Mouse (Mus musculus) midbrain, embryonic 13.5 days (tissue): ENCODE results near the gene Fmn2. TPM values are rescaled to one million over a fixed set of nuclear protein-coding genes. Genes with fewer than 3 reads are reported as not detected.

Experiments used
- ATAC-seq: fragments of 200-750 bp; cut with Nextera tagmentation; 2 replicates; pipeline ENCODE4 v1.8.0; 2017; ENCODE audit warnings: mild to moderate bottlenecking, moderate TSS enrichment, moderate library complexity
- H3K27ac ChIP-seq: fragments of 300-500 bp; sonication (generic); 2 replicates; pipeline ENCODE4 v1.5.1; 2015; ENCODE audit warnings: inconsistent platforms, mild to moderate bottlenecking, moderate library complexity
- H3K27me3 ChIP-seq: fragments of 300-500 bp; sonication (generic); 2 replicates; pipeline ENCODE4 v1.6.1; 2015; ENCODE audit warnings: mild to moderate bottlenecking, inconsistent platforms
- H3K36me3 ChIP-seq: fragments of 300-500 bp; sonication (generic); 2 replicates; pipeline ENCODE4 v1.6.1; 2015; ENCODE audit warnings: mild to moderate bottlenecking, inconsistent platforms
- H3K4me1 ChIP-seq: fragments of 300-500 bp; sonication (generic); replicated peaks from 2 replicates; pipeline ENCODE4 v1.6.1; 2015; ENCODE audit warnings: inconsistent platforms
- H3K4me2 ChIP-seq: fragments of 300-500 bp; sonication (generic); replicated peaks from 2 replicates; pipeline ENCODE4 v1.6.1; 2015; ENCODE audit warnings: moderate library complexity, mild to moderate bottlenecking, inconsistent platforms
- H3K4me3 ChIP-seq: fragments of 300-500 bp; sonication (generic); replicated peaks from 2 replicates; pipeline ENCODE4 v1.5.1; 2015; ENCODE audit warnings: mild to moderate bottlenecking, inconsistent platforms
- H3K9ac ChIP-seq: fragments of 300-500 bp; sonication (generic); replicated peaks from 2 replicates; pipeline ENCODE4 v1.6.1; 2015; ENCODE audit warnings: mild to moderate bottlenecking, inconsistent platforms
- H3K9me3 ChIP-seq: fragments of 300-500 bp; sonication (generic); 2 replicates; pipeline ENCODE4 v1.6.1; 2016; ENCODE audit warnings: mild to moderate bottlenecking, inconsistent platforms
- WGBS: fragments of 180-500 bp; shearing (Covaris S2); methylation state at CpG from one replicate; pipeline ENCODE4 v1.1.7; 2015; 5-methylcytosine and 5-hydroxymethylcytosine counted together
- polyA plus RNA-seq: library from polyadenylated mRNA; unstranded; fragments of >200 nt; fragmentation: Nextera tagmentation; extraction: Ambion mirVana; gene quantifications from 2 replicates; pipeline ENCODE4 v1.2.1, GENCODE M21; 2015

The Fmn2 gene
- polyA plus RNA-seq, 1 experiment from 2014 or later = 9.9 TPM

DNA sequence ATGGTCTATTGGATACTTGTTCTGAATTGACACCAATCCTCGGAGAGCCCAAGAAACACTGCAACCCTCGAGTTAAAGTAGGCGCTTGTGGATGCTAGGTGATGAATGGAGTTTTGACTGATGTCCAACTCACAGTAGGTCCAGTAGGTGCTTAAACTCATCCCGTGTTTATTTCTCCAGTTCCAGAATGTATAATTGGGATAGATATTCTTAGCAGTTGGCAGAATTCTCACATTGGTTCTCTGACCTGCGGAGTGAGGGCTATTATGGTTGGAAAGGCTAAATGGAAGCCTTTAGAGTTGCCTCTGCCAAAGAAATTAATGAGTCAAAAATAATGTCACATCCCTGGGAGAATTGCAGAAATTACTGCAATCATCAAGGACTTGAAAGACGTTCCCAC is 62.9 kb downstream of the Fmn2 start:
- Histone ChIP-seq H3K27ac (no peak overlapping the region), H3K4me2 (no peak overlapping the region), H3K9me3 (no peaks in the 10 kb centered on the region), H3K4me1 (no peaks in the 10 kb centered on the region), H3K4me3 (no peak overlapping the region), H3K36me3 (peaks cover 6% of the 10 kb centered on the region; the same call in 1 of the 2 replicates), H3K27me3 (no peaks in the 10 kb centered on the region), H3K9ac (no peak overlapping the region)
- no peak for ATAC-seq
- 97% methylated on average over 6 of the region's 6 CpGs for whole genome bisulfite sequencing

DNA sequence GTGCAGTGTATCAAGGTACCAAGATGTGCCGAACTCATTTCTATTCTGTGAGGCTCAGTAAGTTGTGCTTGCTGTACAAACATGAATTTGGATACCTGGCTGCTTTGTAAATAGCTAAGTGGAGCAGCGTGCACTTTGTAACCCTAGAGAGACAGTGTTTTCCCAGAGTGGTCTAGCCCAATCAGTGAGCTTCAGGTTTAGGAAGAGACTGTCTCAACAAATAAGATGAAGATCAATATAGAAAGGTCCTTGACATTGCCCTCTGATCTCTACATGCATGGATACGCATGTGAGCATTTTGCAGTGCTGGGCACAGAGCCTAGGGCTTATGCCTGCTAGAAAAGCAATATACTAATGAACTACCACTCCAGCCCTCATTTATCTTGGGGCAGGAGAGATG is 67.0 kb downstream of the Fmn2 start:
- H3K4me1 ChIP-seq = no peaks in the 10 kb centered on the region
- H3K27ac ChIP-seq = no peak overlapping the region
- WGBS = 93% methylated on average over 3 of the region's 3 CpGs
- H3K9ac ChIP-seq = no peak overlapping the region
- no peak overlapping the region for H3K4me3 ChIP-seq
- H3K9me3 ChIP-seq = no peaks in the 10 kb centered on the region
- H3K27me3 ChIP-seq = no peaks in the 10 kb centered on the region
- no peak overlapping the region for H3K4me2 ChIP-seq
- no peak for ATAC-seq
- H3K36me3 ChIP-seq = peaks cover 6% of the 10 kb centered on the region; the same call in 1 of the 2 replicates

DNA sequence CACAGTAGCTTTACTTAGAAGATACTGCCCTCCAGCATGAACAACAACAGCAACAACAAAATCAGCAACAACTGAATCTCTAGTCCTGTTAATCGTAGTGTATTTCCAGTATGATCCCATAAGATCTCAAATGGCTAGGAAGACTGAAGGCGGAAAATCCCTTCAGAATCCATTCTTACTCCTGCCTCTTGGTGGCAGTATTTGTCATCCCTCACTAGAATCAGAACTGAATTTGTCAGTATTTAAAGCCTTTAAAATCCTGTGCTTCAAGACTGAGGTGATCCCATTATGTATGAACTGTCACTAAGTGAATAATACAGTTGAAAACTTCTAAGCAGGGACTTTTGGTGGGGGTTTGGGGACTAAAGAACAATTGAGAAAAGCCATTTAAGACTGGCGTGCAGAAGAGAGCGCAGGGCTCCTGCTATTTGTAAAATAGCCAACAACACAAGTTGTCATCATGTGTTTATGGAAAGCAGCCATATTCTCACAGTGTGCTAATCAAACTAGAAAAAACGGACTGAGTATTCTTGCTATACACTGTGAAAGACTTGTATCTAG is 90.9 kb downstream of the Fmn2 start:
- Histone ChIP-seq H3K9ac (no peak overlapping the region), H3K27me3 (no peaks in the 10 kb centered on the region), H3K27ac (no peak overlapping the region), H3K4me3 (no peak overlapping the region), H3K4me2 (no peak overlapping the region), H3K36me3 (no peaks in the 10 kb centered on the region), H3K4me1 (no peaks in the 10 kb centered on the region), H3K9me3 (no peaks in the 10 kb centered on the region)
- 74% methylated on average over 5 of the region's 5 CpGs for WGBS
- no peak for ATAC-seq

DNA sequence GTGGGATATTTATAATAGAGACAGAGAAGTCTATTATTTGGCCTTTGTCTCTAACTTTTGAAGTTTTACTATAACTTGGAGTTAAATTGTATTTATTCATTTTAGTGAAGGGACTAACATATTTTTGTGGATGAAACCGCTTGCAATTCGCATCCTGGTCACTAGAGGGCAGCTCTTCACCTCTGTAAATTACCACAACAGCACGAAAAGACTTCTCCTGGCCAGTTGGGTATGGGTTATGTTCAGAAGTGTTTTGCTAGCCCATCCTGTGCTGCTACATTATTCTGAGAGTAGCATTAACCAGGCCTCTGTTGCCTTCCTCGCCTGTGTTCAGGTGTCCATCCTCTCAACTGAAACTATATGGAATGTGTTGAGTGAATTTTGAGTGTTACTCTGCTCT is 93.4 kb downstream of the Fmn2 start:
- Histone ChIP-seq H3K4me1 (no peaks in the 10 kb centered on the region), H3K9ac (no peak overlapping the region), H3K27me3 (no peaks in the 10 kb centered on the region), H3K27ac (no peak overlapping the region), H3K4me2 (no peak overlapping the region), H3K9me3 (no peaks in the 10 kb centered on the region), H3K36me3 (peaks cover 8% of the 10 kb centered on the region; the same call in 1 of the 2 replicates), H3K4me3 (no peak overlapping the region)
- WGBS = 14% methylated on average over 4 of the region's 4 CpGs
- ATAC-seq = 0 out of 2 replicates have a peak, but pooled peaks have one; percentile 65

DNA sequence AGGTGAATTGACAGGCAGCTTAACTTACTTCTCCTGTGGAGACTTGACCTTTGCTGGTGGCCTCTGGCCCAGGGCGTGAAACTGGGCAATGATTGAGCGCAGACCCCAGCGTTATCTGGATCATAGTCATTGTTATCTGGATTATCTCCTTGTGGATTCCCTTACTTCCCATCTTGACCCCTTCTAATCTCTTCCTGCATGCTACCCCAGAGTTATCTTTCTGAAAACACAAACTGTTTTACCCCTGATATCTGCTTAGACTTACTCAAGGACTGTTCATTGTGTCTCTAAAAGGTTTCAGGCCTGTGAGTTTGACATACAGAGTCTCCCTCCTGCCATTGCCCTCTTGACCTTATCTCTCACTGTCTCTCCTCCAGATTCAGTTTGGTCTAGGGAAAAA is 95.9 kb downstream of the Fmn2 start:
- H3K4me3 ChIP-seq = no peak overlapping the region
- H3K36me3 ChIP-seq = peaks cover 8% of the 10 kb centered on the region; the same call in 1 of the 2 replicates
- no peak overlapping the region for H3K27ac ChIP-seq
- no peak overlapping the region for H3K9ac ChIP-seq
- no peak for ATAC-seq
- no peaks in the 10 kb centered on the region for H3K4me1 ChIP-seq
- H3K9me3 ChIP-seq = no peaks in the 10 kb centered on the region
- 80% methylated on average over 3 of the region's 3 CpGs for WGBS
- no peaks in the 10 kb centered on the region for H3K27me3 ChIP-seq
- no peak overlapping the region for H3K4me2 ChIP-seq

DNA sequence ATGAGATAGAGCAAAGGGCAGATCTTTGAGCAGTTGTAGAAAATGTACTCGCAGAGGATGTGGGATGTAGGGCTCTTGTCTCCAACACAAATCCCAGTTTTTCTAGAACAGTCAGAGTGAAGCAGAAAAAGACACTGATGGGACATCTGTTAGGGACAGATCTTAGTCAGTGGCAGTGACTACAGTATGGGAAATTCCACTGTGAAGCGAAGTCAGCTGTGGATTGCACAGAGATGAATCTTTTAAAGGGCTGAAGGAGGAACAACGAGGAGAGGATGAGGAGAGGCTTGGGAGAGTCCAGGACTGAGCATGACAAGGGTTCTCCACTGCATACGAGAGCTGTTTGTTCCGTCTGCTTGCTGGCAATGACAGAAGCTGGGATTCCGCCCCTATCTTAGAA is 96.6 kb downstream of the Fmn2 start:
- WGBS = 91% methylated on average over 6 of the region's 6 CpGs
- H3K4me3 ChIP-seq = no peak overlapping the region
- H3K9me3 ChIP-seq = no peaks in the 10 kb centered on the region
- H3K27ac ChIP-seq = no peak overlapping the region
- no peak for ATAC-seq
- H3K4me2 ChIP-seq = no peak overlapping the region
- peaks cover 8% of the 10 kb centered on the region; the same call in 1 of the 2 replicates for H3K36me3 ChIP-seq
- H3K27me3 ChIP-seq = no peaks in the 10 kb centered on the region
- H3K4me1 ChIP-seq = no peaks in the 10 kb centered on the region
- H3K9ac ChIP-seq = no peak overlapping the region

DNA sequence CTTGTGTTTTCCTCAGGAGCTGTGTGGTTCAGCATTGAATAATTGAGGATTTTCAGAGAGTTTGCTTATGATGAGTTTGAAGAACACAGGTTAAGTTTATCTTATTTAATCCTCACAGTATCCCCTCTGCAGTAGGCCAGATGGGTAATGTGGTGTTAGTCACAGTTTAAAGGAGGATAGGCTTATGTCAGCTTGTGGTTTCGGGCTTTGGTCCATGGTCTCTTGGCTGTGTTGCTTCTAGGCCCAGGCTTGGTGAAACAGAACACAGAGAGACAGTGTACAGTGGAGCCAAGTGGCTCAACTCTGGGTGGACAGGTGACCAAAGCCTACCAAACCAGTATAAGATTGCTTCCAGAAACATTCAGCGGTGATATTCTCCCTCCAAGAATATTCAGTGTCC is 98.4 kb downstream of the Fmn2 start:
- H3K9ac ChIP-seq = no peak overlapping the region
- H3K4me3 ChIP-seq = no peak overlapping the region
- H3K9me3 ChIP-seq = no peaks in the 10 kb centered on the region
- peaks cover 8% of the 10 kb centered on the region; the same call in 1 of the 2 replicates for H3K36me3 ChIP-seq
- WGBS = 93% methylated on average over 2 of the region's 2 CpGs
- H3K4me1 ChIP-seq = no peaks in the 10 kb centered on the region
- H3K27me3 ChIP-seq = no peaks in the 10 kb centered on the region
- H3K27ac ChIP-seq = no peak overlapping the region
- H3K4me2 ChIP-seq = no peak overlapping the region
- no peak for ATAC-seq

DNA sequence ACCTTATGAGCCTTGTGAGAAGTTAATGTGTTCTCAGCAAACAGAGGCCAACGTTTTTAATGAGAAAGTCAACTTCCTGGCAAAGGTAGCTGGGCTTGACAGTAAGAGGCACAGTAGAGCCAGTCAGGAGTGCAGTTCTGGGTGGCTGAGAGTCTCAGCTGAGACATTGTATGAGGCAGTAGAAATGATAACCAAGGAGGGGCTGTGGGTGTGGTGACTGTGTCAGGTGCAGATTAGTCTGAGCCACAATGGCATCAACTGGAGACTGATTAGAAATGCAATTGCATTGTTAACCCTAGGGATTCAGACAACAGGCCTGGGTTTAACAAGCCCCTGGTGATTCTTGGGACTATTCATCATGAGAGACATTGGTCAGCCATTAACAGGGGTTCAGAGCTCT is 99.0 kb downstream of the Fmn2 start:
- 51% methylated on average over 1 of the region's 1 CpGs for WGBS
- Histone ChIP-seq H3K36me3 (peaks cover 8% of the 10 kb centered on the region; the same call in 1 of the 2 replicates), H3K27ac (no peak overlapping the region), H3K9me3 (no peaks in the 10 kb centered on the region), H3K4me2 (no peak overlapping the region), H3K4me3 (no peak overlapping the region), H3K9ac (no peak overlapping the region), H3K4me1 (no peaks in the 10 kb centered on the region), H3K27me3 (no peaks in the 10 kb centered on the region)
- ATAC-seq = no peak

DNA sequence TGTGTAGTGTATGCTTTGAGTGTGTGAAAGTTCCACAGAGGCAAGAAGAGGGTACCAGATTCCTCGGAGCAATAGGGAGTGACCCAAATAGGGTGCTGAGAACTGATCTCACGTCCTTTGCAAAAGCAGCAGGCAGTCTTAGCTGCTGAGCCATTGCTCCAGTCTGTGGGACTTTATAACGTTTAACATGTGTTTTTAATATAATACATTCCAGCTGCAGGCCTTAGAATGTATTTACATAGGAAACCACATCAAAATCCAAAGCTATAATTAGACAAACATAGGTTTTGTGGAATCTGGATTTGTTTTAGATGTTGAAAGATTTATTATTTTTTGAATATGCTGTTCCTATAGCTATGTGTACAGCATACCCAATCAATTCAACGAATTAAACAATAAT is 115.7 kb downstream of the Fmn2 start:
- 89% methylated on average over 4 of the region's 4 CpGs for WGBS
- H3K9ac ChIP-seq = no peak overlapping the region
- no peak for ATAC-seq
- no peak overlapping the region for H3K27ac ChIP-seq
- no peaks in the 10 kb centered on the region for H3K4me1 ChIP-seq
- H3K36me3 ChIP-seq = peaks cover 18% of the 10 kb centered on the region
- no peaks in the 10 kb centered on the region for H3K27me3 ChIP-seq
- H3K4me2 ChIP-seq = no peak overlapping the region
- no peak overlapping the region for H3K4me3 ChIP-seq
- H3K9me3 ChIP-seq = no peaks in the 10 kb centered on the region

DNA sequence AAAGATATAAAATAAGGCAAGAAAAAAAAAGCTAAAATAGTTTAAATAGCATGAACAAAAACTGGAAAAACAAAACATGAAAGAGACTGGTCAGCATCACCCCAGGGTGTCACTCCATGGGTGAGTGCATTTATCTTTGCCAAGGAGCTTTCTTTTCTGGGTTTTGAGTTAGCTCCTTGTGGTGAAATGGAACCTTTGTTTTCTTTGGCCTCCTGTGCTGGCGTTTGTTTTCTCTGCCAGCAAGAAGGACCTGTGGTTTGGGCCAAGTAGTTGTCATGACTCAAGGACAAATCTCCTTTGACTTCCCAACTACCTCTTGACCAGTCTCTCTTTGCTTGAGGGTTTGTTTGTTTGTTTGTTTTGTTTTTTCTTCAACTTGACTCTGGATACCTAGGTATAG is 119.9 kb downstream of the Fmn2 start:
- 45% methylated on average over 1 of the region's 1 CpGs for WGBS
- no peak overlapping the region for H3K4me2 ChIP-seq
- peaks cover 3% of the 10 kb centered on the region; the same call in 1 of the 2 replicates for H3K36me3 ChIP-seq
- no peaks in the 10 kb centered on the region for H3K27me3 ChIP-seq
- no peak overlapping the region for H3K27ac ChIP-seq
- H3K9ac ChIP-seq = no peak overlapping the region
- no peaks in the 10 kb centered on the region for H3K9me3 ChIP-seq
- no peak overlapping the region for H3K4me3 ChIP-seq
- no peak for ATAC-seq
- no peaks in the 10 kb centered on the region for H3K4me1 ChIP-seq

DNA sequence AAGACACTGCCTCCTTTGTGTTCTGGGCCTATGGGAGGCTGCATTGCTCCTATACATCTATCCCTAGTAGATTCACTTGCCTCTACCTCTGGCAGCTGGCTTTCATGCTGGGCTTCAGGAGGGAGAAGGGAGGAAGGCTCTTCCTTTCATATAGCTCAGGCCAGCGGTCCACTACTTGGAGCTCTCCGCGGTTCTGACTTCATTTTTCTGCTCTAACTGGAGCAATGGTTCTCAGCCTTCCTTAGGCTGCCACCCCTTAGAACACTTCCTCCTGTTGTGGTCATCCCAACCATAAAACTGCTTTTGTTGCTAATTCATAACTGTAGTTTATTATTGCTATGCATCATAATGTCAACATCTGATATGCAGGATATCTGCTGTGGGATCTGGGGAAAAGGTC is 121.4 kb downstream of the Fmn2 start:
- H3K4me3 ChIP-seq = no peak overlapping the region
- H3K27me3 ChIP-seq = no peaks in the 10 kb centered on the region
- H3K36me3 ChIP-seq = peaks cover 11% of the 10 kb centered on the region
- no peaks in the 10 kb centered on the region for H3K4me1 ChIP-seq
- H3K4me2 ChIP-seq = no peak overlapping the region
- H3K27ac ChIP-seq = no peak overlapping the region
- no peaks in the 10 kb centered on the region for H3K9me3 ChIP-seq
- H3K9ac ChIP-seq = no peak overlapping the region
- WGBS = 37% methylated on average over 3 of the region's 3 CpGs
- ATAC-seq = no peak

DNA sequence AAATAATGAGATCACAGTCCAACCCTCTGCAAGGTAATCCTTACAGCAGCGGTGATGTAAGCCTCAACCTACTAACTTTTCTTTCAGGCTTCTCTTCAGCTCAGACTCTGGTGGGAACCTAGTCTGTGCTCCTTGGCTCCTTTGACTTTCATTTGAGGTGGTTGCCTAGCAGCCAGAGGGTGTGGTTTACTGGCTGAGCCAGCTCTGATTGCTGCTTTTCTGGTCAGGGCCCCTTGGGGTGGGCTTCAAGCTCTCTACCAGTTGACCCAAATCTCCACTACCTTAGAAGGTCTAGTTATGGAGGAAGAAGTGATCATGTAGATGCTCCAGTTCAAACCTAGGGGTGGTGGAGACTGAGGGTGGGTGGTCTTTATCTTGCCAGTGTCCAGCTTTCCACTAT is 128.4 kb downstream of the Fmn2 start:
- no peak for ATAC-seq
- WGBS = 52% methylated on average over 1 of the region's 1 CpGs
- Histone ChIP-seq H3K36me3 (peaks cover 21% of the 10 kb centered on the region), H3K4me1 (no peaks in the 10 kb centered on the region), H3K9me3 (no peaks in the 10 kb centered on the region), H3K9ac (no peak overlapping the region), H3K27ac (no peak overlapping the region), H3K27me3 (no peaks in the 10 kb centered on the region), H3K4me3 (no peak overlapping the region), H3K4me2 (no peak overlapping the region)

DNA sequence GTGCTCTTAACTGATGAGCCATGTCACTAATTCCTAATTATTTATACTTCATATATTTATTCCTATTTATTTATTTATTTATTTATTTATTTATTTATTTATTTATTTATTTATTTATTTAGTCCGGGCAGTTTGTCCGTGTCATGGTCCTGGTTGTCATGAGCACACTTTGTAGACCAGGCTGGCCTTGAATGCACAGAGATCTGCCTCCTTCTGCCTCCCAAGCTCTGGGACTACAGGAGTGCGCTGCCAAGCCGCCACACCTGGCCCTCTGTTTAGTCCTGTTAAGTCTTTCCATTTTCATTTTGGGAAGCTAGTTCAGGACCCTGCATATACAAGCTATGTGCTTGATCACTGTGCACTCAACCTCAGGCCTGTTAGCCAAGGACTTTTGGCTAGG is 134.7 kb downstream of the Fmn2 start:
- Histone ChIP-seq H3K36me3 (peaks cover 14% of the 10 kb centered on the region), H3K4me3 (no peak overlapping the region), H3K27ac (no peak overlapping the region), H3K4me2 (no peak overlapping the region), H3K4me1 (no peaks in the 10 kb centered on the region), H3K9me3 (no peaks in the 10 kb centered on the region), H3K9ac (no peak overlapping the region), H3K27me3 (no peaks in the 10 kb centered on the region)
- ATAC-seq = no peak
- 93% methylated on average over 4 of the region's 4 CpGs for WGBS
